Mouse (Mus musculus) kidney, postnatal 0 days (tissue): ENCODE measurements at regions not wholly inside any gene's neighbourhood (a gene's known extent, or its start where the extent isn't known, plus 50 kb on each side); places are given as distances from the start of the nearest gene placed in this dataset.

Source experiments
- ATAC-seq: fragments of 200-750 bp; cut with Nextera tagmentation; replicated peaks from 2 replicates; pipeline ENCODE4 v1.8.0; 2017; ENCODE audit warnings: low read depth, moderate number of reproducible peaks, moderate TSS enrichment, moderate library complexity; ENCODE audit not compliant: low FRiP score
- DNase-seq: peaks from one replicate; pipeline ENCODE4 v3.0.0-alpha.2; 2016; ENCODE audit warnings: low spot score
- H3K27ac ChIP-seq: fragments of 300-500 bp; sonication (generic); 2 replicates; pipeline ENCODE4 v1.5.1; 2014; ENCODE audit warnings: mild to moderate bottlenecking
- H3K27me3 ChIP-seq: fragments of 300-500 bp; sonication (generic); 2 replicates; pipeline ENCODE4 v1.6.1; 2014; ENCODE audit warnings: low read length, mixed read lengths; ENCODE audit not compliant: insufficient read depth
- H3K36me3 ChIP-seq: fragments of 300-500 bp; sonication (generic); 2 replicates; pipeline ENCODE4 v1.6.1; 2014; ENCODE audit warnings: low read length, mixed read lengths; ENCODE audit not compliant: insufficient read depth
- H3K4me1 ChIP-seq: fragments of 300-500 bp; sonication (generic); replicated peaks from 2 replicates; pipeline ENCODE4 v1.6.1; 2014; ENCODE audit warnings: antibody characterized with exemption, low read length, mixed read lengths; ENCODE audit not compliant: insufficient read depth
- H3K4me2 ChIP-seq: fragments of 300-500 bp; sonication (generic); 2 replicates; pipeline ENCODE4 v1.6.1; 2014; ENCODE audit warnings: mild to moderate bottlenecking, low read length, moderate library complexity, mixed read lengths
- H3K4me3 ChIP-seq: fragments of 300-500 bp; sonication (generic); replicated peaks from 2 replicates; pipeline ENCODE4 v1.5.1; 2014; ENCODE audit warnings: low read depth, low read length
- H3K9ac ChIP-seq: fragments of 300-500 bp; sonication (generic); 2 replicates; pipeline ENCODE4 v1.6.1; 2014; ENCODE audit warnings: low read depth, low read length
- H3K9me3 ChIP-seq: fragments of 300-500 bp; sonication (generic); replicated peaks from 2 replicates; pipeline ENCODE4 v1.6.1; 2016; ENCODE audit warnings: low read length, inconsistent platforms, mixed read lengths
- CTCF ChIP-seq: IDR thresholded peaks from 2 replicates; pipeline ENCODE4 v1.5.1; 2016; ENCODE audit warnings: antibody characterized with exemption, low read depth, mild to moderate bottlenecking, moderate library complexity
- WGBS: fragments of 180-500 bp; shearing (Covaris S2); extraction: QIAGEN DNeasy Blood & Tissue Kit; methylation state at CpG from one replicate; pipeline ENCODE4 v1.1.7; 2014; 5-methylcytosine and 5-hydroxymethylcytosine counted together

DNA sequence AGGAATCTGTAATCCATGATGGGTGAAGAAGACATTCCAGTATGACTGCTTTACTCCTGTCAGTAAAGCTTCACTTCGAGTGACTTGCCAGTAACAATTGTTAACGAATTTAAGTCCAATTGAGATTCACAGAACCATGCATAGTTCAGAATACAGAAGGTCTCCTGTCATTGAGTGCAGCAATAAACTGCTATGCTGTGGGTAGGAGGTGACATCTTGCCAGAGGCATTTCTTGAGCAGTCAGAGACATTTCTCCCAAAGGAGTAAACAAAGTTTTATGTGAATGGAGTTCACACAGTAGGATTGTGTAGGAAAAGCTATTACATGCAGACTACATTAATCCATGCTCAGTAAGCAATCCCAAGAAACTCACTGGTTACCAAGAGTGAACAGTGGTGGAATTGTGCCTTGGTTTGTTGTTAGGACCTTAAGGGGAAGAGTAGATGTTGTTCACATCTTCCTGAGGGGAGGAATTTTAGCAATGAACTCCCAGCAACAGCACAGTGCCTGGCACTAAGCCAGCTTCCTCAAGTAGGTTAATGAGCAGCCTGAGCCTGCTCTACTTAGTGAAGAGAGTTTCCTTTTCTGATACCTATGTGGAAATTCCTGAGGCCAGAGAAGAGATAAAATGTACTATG, 149.1 kb upstream of the Syndig1 start:
- no peaks in the 10 kb centered on the region for H3K36me3 ChIP-seq
- H3K9ac ChIP-seq = no peak overlapping the region
- no peak overlapping the region for H3K27ac ChIP-seq
- H3K4me2 ChIP-seq = no peak overlapping the region
- no peaks in the 10 kb centered on the region for H3K27me3 ChIP-seq
- H3K4me1 ChIP-seq = no peaks in the 10 kb centered on the region
- DNase-seq = peak; percentile 10
- ATAC-seq = no peak
- no peaks in the 10 kb centered on the region for H3K9me3 ChIP-seq
- no peak overlapping the region for H3K4me3 ChIP-seq
- 77% methylated on average over 2 of the region's 2 CpGs for WGBS
- TF ChIP-seq CTCF = no peak

DNA sequence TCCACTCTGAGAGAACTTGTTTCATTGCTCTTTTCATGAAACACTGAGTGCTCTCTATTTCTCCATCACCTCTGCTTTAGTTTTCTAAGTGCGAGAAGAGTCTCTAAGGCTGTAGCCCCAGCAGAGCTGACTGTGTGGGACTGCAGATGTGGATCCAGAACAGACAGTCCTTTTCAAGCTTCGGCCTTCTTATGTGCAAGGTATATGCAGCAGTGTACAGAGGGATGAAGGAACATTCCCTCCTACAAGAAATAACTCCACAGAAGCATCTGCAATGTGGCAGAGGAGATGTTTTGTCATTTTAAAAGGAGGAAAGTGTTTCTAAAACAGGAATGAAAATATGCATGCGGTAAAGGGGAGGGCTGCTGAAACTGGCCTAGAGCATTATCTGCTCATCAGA, 106.7 kb upstream of the Syndig1 start:
- 80% methylated on average over 3 of the region's 3 CpGs for WGBS
- ATAC-seq = no peak

DNA sequence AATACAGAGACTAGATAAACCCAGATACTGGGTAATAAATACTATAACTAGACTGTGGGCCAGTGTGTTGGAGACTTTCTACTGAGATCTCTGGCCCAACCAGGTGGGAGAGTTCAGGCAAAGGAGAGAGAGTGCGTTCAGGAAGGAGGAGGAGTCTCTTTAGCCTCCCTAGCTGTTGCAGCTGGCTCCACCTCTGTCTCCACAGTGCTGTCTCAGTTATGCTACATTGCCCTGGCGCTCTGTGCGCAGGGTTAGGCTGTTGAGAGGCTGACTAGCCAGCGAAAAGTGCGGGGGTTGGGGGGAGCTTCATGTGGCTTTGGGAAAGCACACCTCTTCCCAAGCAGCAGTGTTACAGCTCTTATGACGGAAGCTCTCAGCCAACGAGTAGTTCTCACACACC, 104.7 kb upstream of the Syndig1 start:
- ATAC-seq (0 out of 2 replicates have a peak, but pooled peaks have one; percentile 59), DNase-seq (no peak)
- WGBS = 22% methylated on average over 7 of the region's 7 CpGs
- Histone ChIP-seq H3K9me3 (no peaks in the 10 kb centered on the region), H3K4me2 (no peak overlapping the region), H3K4me3 (no peak overlapping the region), H3K9ac (no peak overlapping the region), H3K4me1 (no peaks in the 10 kb centered on the region), H3K36me3 (no peaks in the 10 kb centered on the region), H3K27ac (no peak overlapping the region), H3K27me3 (no peaks in the 10 kb centered on the region)
- TF ChIP-seq CTCF = no peak

More for the DNA sequence above, 106.7 kb upstream of the Syndig1 start:
- no peak for TF ChIP-seq CTCF
- Histone ChIP-seq H3K4me3 (no peak overlapping the region), H3K9me3 (no peaks in the 10 kb centered on the region), H3K27me3 (no peaks in the 10 kb centered on the region), H3K4me2 (no peak overlapping the region), H3K27ac (no peak overlapping the region), H3K36me3 (no peaks in the 10 kb centered on the region), H3K9ac (no peak overlapping the region), H3K4me1 (no peaks in the 10 kb centered on the region)
- DNase-seq = no peak

DNA sequence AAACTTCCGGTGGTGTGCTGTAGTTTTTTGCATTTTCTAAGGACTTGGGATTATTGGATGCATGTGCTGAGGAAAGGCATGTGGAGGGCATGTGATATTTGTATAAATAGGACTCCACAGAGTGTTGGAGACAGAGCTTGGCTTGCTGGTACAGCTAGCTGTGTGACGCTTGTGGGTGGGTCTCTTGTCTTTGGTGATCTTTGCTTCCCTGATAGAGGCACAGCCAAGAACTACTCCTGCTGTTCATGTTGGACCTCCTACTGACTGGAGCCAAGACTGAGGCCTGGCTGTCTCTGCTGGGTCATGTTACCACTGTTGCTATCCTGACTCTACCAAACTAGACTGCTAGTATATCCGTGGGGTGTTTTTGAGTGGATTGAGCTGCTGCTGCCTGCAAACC, 103.1 kb upstream of the Syndig1 start:
- H3K36me3 ChIP-seq = no peaks in the 10 kb centered on the region
- no peak overlapping the region for H3K4me2 ChIP-seq
- no peaks in the 10 kb centered on the region for H3K4me1 ChIP-seq
- DNase-seq (no peak), ATAC-seq (no peak)
- no peaks in the 10 kb centered on the region for H3K9me3 ChIP-seq
- no peak overlapping the region for H3K27ac ChIP-seq
- no peaks in the 10 kb centered on the region for H3K27me3 ChIP-seq
- WGBS = 70% methylated on average over 3 of the region's 3 CpGs
- H3K9ac ChIP-seq = no peak overlapping the region
- H3K4me3 ChIP-seq = no peak overlapping the region
- TF ChIP-seq CTCF = no peak

DNA sequence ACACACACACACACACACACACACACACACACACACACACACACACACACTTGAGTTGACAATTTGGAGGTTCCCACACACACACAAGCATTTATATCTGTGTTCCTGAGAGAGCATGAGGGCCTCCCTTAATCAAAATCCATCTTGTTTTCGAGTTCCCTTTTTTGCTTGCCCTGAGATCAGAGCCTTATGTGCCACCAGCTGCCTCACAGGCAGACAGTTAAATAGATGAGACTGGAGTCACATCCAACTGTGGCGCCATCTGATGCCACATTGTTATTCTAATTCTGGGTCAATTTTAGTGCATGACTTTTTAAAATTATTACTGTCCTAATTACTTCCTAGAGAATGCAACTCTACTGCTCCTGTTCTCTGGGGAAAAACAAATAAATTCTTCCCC, 91.2 kb upstream of the Syndig1 start:
- DNase-seq (peak; percentile 15), ATAC-seq (no peak)
- 61% methylated on average over 2 of the region's 2 CpGs for WGBS
- TF ChIP-seq CTCF = no peak
- no peak overlapping the region for H3K4me3 ChIP-seq
- H3K27me3 ChIP-seq = no peaks in the 10 kb centered on the region
- H3K4me1 ChIP-seq = no peaks in the 10 kb centered on the region
- no peak overlapping the region for H3K27ac ChIP-seq
- H3K4me2 ChIP-seq = no peak overlapping the region
- no peaks in the 10 kb centered on the region for H3K9me3 ChIP-seq
- no peak overlapping the region for H3K9ac ChIP-seq
- H3K36me3 ChIP-seq = no peaks in the 10 kb centered on the region

DNA sequence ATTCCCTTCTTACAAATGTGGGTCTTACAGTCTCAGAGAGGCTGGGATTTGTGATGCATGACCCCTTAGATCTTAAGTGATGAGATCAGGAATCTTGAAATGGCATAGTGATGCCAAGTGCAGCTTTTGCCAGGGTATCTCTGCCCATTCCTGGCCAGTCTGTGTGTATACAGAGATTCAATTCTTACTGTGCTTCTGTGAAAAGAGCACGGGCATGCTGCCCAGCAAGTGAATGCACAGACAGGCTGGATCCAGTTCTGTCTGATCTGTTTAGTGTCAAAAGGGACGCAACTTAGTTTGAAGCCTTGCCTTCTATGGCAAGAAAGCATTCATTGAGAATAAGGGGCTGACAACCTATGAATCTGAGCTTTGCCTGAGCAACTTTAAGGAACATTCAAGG, 89.1 kb upstream of the Syndig1 start:
- H3K4me3 ChIP-seq = no peak overlapping the region
- no peaks in the 10 kb centered on the region for H3K27me3 ChIP-seq

DNA sequence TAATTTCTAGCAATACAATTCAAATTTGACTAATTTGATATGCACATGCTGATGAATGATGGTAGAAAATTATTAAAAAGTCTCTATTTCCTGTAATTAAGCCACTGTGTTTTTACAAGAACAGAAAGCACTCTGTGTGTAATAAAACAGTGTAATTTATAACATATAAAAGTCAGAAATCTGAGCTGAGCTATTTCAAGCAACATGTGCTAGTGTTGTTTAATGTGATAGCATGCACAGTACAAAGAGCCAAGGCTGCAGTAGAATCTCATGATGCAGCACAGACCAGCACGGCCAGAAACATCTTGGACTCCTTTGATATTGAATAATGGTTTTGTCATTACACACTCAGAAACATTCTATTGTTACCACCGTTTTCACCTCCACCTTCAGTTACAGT, 86.3 kb upstream of the Syndig1 start:
- WGBS = 36% methylated on average over 2 of the region's 2 CpGs
- Histone ChIP-seq H3K4me2 (no peak overlapping the region), H3K36me3 (no peaks in the 10 kb centered on the region), H3K27ac (no peak overlapping the region), H3K4me1 (no peaks in the 10 kb centered on the region), H3K4me3 (no peak overlapping the region), H3K27me3 (no peaks in the 10 kb centered on the region), H3K9ac (no peak overlapping the region), H3K9me3 (no peaks in the 10 kb centered on the region)
- no peak for TF ChIP-seq CTCF
- ATAC-seq (no peak; the same call in 1 of the 2 replicates), DNase-seq (peak; percentile 58)

More for the DNA sequence above, 89.1 kb upstream of the Syndig1 start:
- no peak overlapping the region for H3K27ac ChIP-seq
- no peaks in the 10 kb centered on the region for H3K36me3 ChIP-seq
- no peaks in the 10 kb centered on the region for H3K4me1 ChIP-seq
- H3K9me3 ChIP-seq = no peaks in the 10 kb centered on the region
- no peak for TF ChIP-seq CTCF
- WGBS = 81% methylated on average over 2 of the region's 2 CpGs
- no peak overlapping the region for H3K9ac ChIP-seq
- no peak for ATAC-seq
- no peak for DNase-seq
- no peak overlapping the region for H3K4me2 ChIP-seq
